Mouse (Mus musculus) B cell, adult 67 days (primary cell): Measurements from ENCODE around the gene Cdk4. TPM values are rescaled to one million over a fixed set of nuclear protein-coding genes. Genes with fewer than 3 reads are reported as not detected.

ENCODE experiments used
- total RNA-seq, 2 experiments: library from RNA; stranded (reverse); gene quantifications; 4 replicates each; pipeline ENCODE4 v1.2.4; 2023

Gene Cdk4
- 100 to 1,000 TPM; 130 to 144 TPM for total RNA-seq

GRCm38 (mm10) chr10:127063239-127063872 lies at the start of gene Cdk4:
Cdk4 (plus strand) TSS chr10:127063534.

DNA sequence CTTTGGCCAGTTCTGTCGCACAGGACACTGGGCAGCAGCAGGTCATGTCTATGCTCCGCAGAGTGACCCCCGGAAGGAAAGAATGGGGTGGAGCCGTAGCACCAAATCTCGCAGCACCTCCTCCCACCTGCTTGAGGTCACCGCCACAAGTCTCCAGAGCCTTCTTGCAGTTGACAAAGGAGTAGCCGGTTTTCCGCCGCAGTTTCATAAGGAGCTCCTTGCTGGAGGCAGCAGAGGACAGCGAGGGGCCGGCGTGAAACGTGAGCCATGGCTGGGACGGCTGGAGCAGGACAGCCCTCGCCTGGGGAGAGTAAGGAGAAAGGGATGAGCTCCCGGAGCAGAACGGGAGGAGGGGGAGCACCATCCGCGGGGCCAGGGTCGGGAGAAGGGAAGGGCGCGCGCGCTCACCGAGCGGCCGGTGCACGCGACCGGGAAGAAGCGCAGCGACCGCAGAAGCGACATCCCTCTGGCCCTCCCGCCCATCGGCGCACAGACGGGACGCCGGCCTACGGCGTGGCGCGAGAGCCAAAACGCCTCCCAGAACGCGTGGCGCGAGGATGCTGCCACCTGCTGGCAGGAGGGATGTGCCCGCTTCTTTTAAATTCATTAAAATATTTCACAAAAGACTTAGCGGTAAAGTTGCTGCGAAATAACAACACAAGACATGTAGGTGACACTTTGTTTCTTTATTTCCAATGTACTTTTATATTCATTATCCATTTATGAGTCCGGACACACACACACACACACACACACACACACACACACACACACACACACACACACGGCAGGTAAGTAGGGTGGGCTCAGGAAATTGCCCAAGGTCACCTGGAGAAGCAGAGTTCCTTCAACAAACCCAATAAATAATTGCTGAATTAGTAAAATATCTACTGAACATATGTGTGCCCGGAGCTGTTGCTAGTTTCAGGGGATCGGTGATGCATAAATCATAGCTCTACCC lies 32.7 kb upstream of the Cdk4 start, which contains the start of gene Tsfm:
Tsfm (minus strand) TSS at position 505 of the 961 bp plus-strand sequence.

DNA sequence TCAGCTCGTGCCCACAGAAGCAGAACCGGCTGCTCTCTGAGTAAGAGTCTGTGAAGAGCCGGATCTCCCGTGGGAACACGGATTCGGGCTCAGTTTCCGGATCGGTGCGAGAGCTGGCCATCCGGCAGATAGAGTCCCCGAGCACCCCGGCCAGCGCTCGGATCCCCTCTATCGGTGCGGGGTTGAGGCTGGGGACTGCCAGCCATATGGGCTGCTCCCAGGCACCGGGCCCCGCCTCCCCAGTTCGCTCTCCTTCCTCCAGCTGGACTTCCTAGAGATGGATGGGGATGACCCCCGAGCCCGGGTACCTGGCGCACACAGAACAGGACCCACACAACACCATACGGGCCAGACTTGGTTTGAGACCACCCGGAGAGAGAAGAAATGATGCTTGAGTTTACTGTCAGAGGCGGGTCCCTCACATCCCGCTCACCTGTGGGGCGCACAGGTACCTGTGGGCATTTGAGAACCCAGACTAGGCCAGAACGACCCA lies 22.0 kb upstream of the Cdk4 start, which contains the start of the genes Mettl1 and Eef1akmt3:
Mettl1 (plus strand) TSS at position 141 of the 493 bp plus-strand sequence.
Eef1akmt3 (minus strand) TSS at position 240 of the 493 bp plus-strand sequence.

GRCm38 (mm10) chr10:127047954-127048353 lies 15.4 kb upstream of the Cdk4 start, which contains the start of gene Cyp27b1:
Cyp27b1 (plus strand) TSS chr10:127048250.

DNA sequence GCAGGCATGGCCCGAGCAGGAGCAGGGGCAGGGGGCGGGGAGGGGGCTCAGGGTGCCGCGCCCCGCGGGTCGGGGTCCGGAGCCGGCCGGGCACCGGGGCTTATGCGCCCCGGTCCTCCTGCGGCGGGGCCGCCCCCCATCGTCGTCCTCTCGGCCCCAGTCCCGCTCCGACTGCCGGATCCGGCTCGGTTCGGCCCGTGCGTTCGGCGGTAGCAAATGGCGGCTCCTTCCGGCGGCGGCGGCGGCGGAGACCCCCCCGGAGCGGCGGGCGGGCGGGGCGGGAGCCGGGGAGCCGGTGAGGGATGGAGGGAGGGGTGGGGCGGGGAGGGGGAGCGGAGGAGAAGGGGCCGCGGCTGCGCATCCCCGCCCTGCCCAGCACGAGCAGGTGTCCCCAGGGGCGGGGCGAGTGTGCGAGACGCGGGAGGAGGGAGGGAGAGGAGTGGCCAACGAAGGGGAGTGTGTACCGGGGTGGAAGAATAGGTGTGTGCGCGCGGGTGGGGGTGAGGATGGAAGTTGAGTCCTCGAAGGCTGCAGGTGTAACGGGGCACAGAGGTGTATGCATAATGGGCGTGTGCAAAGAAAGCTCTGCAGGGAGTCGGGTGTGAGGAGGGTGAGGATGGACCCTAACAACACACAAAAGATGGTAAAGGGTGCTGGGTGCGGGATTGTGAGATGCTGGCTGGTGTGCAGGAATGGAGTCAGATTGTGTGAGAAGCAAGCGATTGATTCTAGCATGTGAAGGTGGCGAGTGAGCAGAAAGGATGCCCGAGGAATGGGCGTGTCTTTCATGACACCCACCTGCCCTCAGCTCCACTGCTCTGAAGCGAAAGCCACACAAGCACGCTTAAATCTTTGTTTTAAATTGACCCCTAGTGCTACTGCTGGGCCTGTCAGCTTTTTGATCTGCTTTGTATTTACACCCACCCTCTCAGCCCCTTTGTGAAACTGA lies 3.1 kb upstream of the Cdk4 start, which contains the start of gene March9:
March9 (minus strand) TSS at position 217 of the 949 bp plus-strand sequence.

GRCm38 (mm10) chr10:127070190-127071121 lies 7.1 kb downstream of the Cdk4 start, which contains the start of gene Tspan31:
Tspan31 (minus strand) TSS chr10:127070264.

GRCm38 (mm10) chr10:127075080-127075479 lies 11.7 kb downstream of the Cdk4 start, which contains the start of gene Agap2:
Agap2 (plus strand) TSS chr10:127075284.

Other genes starting within 250 kb of the Cdk4 start
- 10 to 100 TPM in 1 of 2 experiments, 1 to 10 TPM in 1; 8.9 to 11.7 TPM for gene Atp23, start 162.2 kb upstream of the Cdk4 start, total RNA-seq
- gene Ctdsp2, start 84.8 kb upstream of the Cdk4 start, total RNA-seq, result 10 to 100 TPM; 60.3 to 62.6 TPM
- gene Avil, start 62.8 kb upstream of the Cdk4 start, total RNA-seq, result 1 to 10 TPM in 1 of 2 experiments, under 1 TPM in 1; 0.67 to 1.2 TPM
- gene Tsfm, start 32.7 kb upstream of the Cdk4 start, total RNA-seq, result 10 to 100 TPM; 20.4 to 24.3 TPM
- gene Mettl1, start 22.1 kb upstream of the Cdk4 start, total RNA-seq, result 10 to 100 TPM; 17.7 to 23.5 TPM
- under 1 TPM in 1 of 2 experiments, not detected in 1; 0.20 TPM for gene Eef1akmt3, start 22.0 kb upstream of the Cdk4 start, total RNA-seq
- under 1 TPM; 0.49 to 0.74 TPM for gene Cyp27b1, start 15.3 kb upstream of the Cdk4 start, total RNA-seq
- gene March9, start 3.4 kb upstream of the Cdk4 start, total RNA-seq, result 1 to 10 TPM; 3.4 to 3.8 TPM
- 10 to 100 TPM; 18.8 to 26.9 TPM for gene Tspan31, start 6.7 kb downstream of the Cdk4 start, total RNA-seq
- gene Agap2, start 11.8 kb downstream of the Cdk4 start, total RNA-seq, result 100 to 1,000 TPM in 1 of 2 experiments, 10 to 100 TPM in 1; 96.1 to 101 TPM
- gene Os9, start 57.6 kb downstream of the Cdk4 start, total RNA-seq, result 10 to 100 TPM; 79.7 to 83.4 TPM
- 100 to 1,000 TPM; 434 to 483 TPM for gene B4galnt1, start 101.7 kb downstream of the Cdk4 start, total RNA-seq
- gene Slc26a10, start 117.1 kb downstream of the Cdk4 start, total RNA-seq, result not detected
- 1 to 10 TPM in 1 of 2 experiments, not detected in 1; 1.1 TPM for gene Arhgef25, start 126.5 kb downstream of the Cdk4 start, total RNA-seq
- gene Dtx3, start 132.2 kb downstream of the Cdk4 start, total RNA-seq, result 10 to 100 TPM; 53.3 to 57.1 TPM
- gene Pip4k2c, start 148.1 kb downstream of the Cdk4 start, total RNA-seq, result 10 to 100 TPM; 58.1 to 60.8 TPM
- under 1 TPM; 0.23 to 0.53 TPM for gene Kif5a, start 199.8 kb downstream of the Cdk4 start, total RNA-seq
- gene Dctn2, start 202.8 kb downstream of the Cdk4 start, total RNA-seq, result 100 to 1,000 TPM; 116 to 118 TPM
- gene Mbd6, start 225.5 kb downstream of the Cdk4 start, total RNA-seq, result 100 to 1,000 TPM; 106 to 117 TPM
- 10 to 100 TPM; 48.7 to 68.6 TPM for gene Mars, start 248.3 kb downstream of the Cdk4 start, total RNA-seq